Mouse (Mus musculus) spleen, embryonic (tissue): Measurements from ENCODE around the gene Mob1a.

Source experiments
- CTCF ChIA-PET: fragments of 350-600 bp; sonication (Branson Sonifier 250); formaldehyde crosslinking; loops from one replicate; lab custom pipeline; 2022; lab: Charles Lee

The Mob1a gene

DNA sequence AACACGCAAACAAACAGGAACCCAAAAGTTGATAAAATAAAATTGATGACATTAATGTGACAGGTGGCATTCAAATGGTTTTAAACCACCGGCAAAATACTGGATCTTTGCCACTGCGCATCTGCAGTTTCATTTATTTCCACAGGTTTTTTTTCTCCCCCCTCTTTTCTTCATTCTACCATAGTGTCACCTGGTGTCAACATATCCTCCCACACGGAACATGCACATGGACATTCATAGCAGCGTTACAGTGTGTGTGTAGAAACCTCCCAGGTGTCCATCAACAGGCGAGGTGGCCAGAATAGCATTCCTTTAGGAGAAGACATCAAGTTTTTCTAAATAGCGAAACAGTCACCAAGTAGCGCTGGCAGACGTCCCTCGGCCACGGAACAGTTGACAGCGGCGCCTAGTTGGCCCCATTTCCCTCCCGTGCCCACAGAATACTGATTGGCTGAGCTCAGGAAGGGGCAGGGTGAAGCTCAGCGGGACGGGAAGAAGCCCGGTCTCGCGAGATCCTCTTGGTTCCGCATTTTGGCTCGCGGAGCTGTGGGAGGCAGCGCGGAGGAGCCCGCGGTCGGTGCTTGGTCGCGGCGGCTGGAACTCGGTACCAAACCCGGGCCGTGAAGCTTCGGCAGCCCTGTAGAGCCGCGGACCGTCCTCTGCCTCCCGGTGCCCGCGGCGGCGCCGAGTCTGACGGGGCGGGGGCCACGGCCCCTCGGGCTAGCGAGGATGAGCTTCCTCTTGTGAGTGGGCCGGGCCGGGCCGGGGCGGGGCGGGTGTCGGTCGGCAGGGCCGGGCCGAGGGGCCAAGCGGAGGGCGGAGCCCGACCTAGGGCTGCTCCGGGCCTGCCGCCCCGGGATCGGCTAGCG, at the start of gene Mob1a, which contains the start of gene Mthfd2:
Mob1a (plus strand) TSS at position 492 of the 869 bp plus-strand sequence.
Mthfd2 (minus strand) TSS at position 384 of the 869 bp plus-strand sequence.
- CTCF ChIA-PET: interaction anchor here (0.9 kb wide), 1 partner anchor 9 kb away, joined by 3 read pairs; no protein-coding TSS in a partner anchor

DNA sequence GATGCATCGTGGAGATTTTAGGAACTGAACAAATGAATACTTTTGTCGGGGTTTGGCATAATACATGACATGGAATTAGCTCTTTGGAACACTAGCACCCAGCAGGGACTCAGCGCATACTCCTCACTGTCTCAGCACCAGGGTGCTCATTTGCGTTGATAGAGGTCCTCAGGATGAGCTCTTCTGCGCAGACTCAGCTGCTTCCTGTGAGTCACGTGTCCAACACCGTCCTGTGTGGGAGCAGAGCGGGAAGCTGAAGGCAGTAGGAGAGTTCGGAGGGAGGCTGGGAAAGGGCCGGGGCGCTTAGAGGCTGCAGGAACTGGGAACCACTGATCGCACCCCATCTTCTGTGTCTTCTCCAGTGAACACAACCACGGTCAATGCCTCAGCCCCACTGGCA, 48.7 kb upstream of the Mob1a start:
- CTCF ChIA-PET: interaction anchor here (0.6 kb wide), 1 partner anchor 788 kb away, joined by 3 read pairs; no protein-coding TSS in a partner anchor

DNA sequence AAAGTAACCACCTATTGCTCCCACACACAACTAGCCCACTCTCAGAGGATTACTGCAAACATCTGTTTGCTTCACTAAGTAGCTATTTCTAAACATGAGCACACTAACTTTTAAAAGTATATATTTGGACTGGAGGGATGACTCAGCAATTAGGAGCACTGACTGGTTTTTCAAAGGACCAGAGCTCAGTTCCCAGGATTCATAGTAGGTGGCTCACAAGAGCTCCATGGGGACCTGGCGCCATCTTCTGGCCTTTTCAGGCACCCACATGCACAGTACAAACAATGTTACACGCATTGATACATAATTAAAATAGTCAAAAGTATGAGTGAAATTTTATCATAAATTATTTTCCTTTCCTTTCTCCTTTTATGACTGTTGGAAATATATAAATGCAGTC, 46.9 kb upstream of the Mob1a start:
- CTCF ChIA-PET: no interaction called here

DNA sequence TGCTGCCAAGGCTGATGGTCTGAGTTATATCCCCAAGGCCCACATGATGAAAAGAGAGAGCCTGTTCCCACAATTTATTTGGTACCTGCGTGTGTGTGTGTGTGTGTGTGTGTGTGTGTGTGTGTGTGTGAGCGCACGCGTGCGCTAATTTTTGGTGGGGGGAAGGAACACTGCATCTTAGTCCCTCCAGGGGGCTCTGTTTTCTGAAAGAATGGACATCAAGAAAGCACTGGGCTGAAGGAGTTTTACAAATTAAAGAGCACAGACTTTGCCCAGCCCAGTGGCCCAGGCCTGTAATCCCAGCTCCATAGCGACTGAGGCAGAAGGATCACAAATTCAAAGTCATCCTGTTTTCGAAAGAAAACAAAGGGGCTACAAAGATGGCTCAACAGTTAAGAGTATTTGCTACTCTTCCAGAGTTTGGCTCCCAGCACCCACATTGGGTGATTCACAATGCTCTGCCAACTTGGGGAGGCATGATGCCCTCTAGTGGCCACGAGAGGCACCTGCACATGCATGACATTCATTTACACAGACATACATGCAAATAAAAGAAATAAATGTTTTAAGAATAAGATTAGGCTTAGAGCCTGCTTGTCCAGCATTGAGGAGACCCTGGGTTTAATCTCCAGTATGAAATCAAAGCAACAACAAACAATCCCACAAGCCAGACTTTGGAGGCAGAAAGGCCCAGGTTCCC, 45.4 kb upstream of the Mob1a start:
- CTCF ChIA-PET: interaction anchor here (0.9 kb wide), 1 partner anchor 66 kb away, joined by 5 read pairs; no protein-coding TSS in a partner anchor

DNA sequence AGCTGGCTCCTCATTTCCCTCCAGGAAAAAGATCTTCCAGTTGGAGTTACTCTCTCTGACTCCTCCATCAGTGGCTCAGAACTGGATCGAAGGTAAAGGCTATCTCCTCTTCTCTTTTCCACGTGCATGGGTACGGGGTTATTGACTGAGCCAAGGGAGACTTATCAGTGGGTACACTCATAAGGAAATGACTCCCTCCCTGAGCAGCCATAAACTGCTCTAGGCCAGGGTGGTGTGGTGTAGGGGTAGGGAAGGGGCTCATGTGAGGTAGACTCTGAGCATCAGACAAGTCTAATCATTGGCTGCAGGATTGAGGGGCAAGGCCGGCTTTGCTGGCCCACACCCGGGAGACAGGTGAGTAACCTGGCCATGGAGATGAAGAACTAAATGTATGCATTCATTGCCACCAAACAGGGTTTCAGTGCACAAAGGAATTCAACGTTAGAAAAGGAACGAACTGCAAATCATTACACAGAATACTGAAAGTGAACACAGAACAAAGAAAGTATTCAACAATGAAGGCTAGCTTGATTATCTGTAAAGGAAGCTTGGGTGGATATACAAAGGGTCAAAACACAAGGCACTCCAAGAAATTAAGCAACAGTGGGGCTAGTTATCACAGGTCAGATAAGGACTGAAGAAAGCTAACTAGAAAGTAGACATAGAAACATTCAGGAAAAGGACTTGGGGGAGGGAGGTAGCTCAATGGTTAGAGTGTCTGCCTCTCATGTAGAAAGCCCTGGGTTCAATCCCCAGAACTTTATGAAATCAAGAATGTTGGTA, 25.2 kb upstream of the Mob1a start:
- CTCF ChIA-PET: no interaction called here

DNA sequence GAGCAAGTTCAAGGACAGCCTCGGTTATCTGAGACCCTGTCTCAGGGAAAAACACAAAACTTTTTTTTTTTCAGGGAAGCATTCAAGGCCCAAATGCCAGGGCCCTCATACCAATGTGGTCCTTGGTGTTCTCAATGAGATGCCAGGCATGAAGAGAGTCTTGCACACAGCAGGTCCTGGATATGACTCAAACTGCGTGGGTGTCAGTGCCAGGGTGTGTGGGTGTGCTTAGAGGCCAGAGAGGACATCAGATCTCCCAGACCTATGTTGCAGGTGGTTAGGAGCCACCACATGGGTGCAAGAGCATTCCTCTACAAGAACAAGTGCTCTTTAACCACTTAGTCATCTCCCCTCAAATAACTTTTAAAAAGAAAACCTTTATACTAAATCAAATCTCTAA, 24.5 kb upstream of the Mob1a start:
- CTCF ChIA-PET: interaction anchor here (0.6 kb wide), 1 partner anchor 118 kb away, joined by 3 read pairs; no protein-coding TSS in a partner anchor

DNA sequence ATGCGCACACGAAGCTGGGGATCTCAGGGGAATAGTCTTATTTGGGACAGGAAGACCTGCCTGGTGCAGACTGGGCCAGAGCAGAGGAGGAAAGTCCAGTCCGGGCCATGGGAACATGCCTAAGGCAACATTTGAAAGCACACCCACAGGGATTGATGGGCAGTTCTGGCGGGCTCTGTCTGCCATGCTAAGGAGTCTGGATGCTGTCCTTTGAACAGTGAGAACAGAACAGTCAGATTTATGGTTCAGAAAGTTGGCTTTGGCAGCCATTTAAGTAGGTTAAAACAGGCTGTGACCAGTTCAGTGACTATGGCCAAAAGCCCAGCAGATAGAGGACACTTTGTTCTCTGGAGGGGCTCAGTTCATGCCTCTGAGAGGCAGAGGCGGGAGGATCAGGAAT, 23.6 kb upstream of the Mob1a start:
- CTCF ChIA-PET: no interaction called here

DNA sequence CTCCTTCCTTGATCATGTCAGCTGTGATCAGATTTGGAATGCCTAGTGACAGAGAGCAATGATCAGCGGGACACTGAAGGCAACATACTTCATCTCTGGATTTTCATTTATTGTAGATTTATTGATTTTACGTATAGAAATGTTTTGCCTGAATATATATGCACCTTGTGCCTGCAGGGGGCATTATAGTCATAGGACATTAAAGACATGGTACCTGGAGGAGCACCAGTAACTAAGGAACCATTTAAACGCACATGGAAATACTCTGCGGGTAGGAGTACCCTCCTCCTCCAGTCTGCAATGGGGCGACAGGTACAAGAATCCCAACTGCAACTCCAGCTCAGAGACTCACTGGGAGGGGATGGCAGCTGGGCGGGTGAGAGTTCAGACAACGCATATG, 16.8 kb upstream of the Mob1a start:
- CTCF ChIA-PET: no interaction called here

DNA sequence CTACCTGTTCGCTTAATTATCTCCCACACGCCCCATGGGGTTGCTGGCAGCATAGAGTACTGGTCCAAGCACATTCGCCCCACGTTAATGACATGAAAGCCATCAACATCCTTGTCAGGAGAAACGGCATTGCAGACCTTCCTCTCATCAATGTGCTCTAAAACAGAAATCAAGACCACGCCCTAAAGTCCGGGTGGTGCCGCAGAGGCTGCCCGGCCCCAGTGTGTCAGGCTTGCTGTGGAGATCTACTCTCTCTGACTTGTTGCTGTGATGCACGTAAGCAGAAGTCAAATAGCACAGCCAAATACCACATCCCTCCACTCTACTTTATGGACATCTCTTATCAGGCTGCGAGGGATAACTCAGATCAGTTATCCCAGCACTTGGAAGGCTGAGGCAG, 14.6 kb upstream of the Mob1a start:
- CTCF ChIA-PET: no interaction called here

DNA sequence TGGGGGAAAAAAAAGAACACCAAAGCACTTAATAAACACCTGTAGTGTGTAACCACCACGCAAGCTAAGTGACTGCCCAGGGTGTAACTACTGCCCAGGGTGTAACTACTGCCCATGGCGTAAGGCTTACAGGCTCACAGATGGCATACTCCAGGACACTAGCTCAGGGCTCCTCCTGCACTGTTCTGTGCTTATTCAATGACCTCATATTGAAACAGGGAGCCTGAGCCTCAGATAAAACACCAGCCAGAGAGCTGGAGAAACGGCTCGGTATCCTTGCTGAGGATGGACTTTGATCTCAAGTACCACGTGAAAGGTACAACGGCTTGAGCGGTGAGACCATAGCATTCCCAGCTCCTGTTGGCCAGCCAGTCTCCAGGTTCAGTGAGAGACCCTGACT, 13.8 kb upstream of the Mob1a start:
- CTCF ChIA-PET: no interaction called here

DNA sequence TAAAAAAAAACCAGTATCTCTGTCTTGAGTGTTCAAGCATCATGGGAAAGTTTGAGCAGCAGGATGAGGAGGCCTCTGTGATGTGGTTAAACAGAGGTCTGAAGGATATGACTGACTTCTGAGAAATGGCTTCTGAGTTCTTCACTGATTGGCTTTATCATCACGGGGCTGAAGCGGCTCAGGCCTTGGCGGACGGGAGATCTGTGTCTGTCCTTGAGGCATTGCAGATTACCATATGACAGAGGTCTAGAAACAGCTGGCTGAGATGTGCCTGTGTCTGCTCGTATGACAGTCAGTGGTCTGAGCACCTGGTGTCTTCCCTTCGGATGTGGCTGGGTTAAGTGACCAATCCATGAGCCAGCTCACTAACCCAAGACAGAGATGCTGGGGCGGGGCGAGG, 13.3 kb upstream of the Mob1a start:
- CTCF ChIA-PET: interaction anchor here (0.6 kb wide), 1 partner anchor 15 kb away, joined by 4 read pairs; no protein-coding TSS in a partner anchor

DNA sequence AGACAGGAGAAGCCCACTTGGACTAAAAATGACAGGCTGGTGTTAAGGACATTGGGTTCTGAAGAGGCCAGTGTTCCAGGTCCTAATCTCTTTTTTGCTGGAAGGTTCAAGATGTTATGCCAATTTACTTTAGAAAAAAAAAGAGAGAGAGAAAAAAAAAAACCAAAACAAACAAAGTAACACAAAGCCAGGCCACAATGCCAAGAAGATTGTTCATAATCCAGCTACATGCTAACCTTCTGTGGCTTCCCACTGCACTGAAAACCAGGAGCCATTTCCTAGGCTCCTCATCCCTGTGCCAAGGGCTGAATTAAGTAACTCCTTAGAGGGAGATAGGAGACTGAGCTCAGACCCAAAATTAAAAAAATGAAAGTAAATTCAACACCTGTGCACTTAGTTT, 10.5 kb upstream of the Mob1a start:
- CTCF ChIA-PET: no interaction called here

DNA sequence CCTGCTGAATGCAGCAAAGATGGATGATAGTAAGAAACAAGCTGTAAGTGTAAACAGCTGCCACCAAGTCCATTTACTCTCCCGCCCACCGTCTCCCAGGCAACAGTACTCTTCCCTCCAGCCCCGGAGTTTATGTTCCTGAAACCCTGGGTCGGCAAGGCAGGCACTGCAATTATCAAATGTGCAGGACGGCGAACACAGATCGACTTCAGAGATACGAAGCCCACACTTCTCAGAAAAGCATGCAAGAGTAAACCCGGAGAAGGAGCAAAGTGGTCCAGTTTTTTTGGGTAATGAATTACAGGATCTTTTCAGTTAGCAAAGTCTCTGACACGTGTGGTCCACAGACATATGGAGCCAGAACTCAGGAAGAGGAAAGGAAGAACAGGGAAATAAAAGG, 9.8 kb upstream of the Mob1a start:
- CTCF ChIA-PET: no interaction called here

DNA sequence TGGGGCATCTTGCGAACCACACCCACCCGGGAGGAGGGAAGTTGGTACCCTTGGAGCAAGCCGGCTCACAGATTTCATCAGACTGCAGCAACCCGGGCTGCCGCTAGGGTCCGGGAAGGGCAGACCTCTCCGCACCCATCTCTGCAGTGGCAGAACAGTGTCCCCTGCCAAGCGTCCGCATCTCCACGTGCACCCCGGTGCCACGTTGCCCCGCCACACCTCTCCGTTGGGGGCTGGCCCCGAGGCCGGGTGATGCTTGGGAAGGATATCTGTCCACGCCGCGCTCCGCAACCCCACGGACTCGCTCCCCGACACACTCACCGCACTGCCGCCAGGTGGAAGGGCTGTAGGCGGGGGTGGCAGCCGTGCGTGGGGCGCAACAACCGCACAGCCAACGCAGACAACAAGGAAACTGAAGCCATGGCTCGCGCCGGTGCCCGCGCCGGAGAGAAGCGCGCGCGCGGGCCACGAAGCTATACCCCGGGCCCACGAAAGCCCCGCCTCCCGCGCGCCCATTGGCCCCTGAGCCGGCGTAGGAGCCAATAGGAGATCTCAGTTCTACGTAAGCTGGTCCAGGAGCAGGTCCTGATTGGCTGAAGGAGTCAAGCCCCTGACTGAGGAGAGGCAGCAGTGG, 8.6 kb upstream of the Mob1a start:
- CTCF ChIA-PET: interaction anchor here (0.6 kb wide), 1 partner anchor 386 kb away, joined by 3 read pairs; no protein-coding TSS in a partner anchor

DNA sequence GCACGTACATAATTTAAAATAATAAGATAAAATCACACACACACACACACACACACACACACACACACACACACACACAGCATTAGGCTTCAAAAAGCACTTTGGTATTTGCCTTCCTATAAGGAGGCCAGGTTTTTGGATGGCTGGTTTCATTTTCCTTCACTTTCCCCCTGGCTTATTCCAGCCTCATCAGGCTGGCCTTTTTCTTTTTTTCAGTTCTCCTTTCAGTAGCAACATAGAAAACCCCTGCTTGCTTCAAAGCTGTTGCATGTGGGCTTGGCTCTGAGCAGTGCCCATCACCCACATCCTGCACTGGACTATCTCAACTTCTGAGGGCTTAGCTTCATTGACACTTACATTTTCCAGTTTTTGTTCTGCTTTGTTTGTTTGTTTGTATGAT, 3.9 kb upstream of the Mob1a start:
- CTCF ChIA-PET: interaction anchor here (1.2 kb wide), 1 partner anchor 10 kb away, joined by 3 read pairs; no protein-coding TSS in a partner anchor

DNA sequence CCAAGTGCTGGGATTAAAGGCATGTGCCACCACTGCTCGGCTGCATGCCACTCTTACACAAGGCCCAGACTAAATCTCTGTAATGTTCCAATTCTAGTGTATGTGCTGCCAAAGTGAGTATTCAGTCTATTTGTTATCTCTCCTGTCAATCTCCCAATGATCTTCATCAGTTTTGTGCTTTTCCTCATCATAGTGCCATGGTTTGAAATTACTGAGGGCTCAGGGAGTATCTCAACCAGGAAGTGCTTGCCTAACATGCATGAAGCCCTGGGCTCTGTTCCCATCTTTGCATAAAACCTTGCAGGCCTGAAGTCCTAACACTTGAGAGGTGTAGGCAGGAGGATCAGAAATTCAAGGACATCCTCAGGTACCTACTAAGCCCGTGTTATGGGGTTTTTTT, 3.0 kb upstream of the Mob1a start:
- CTCF ChIA-PET: no interaction called here

DNA sequence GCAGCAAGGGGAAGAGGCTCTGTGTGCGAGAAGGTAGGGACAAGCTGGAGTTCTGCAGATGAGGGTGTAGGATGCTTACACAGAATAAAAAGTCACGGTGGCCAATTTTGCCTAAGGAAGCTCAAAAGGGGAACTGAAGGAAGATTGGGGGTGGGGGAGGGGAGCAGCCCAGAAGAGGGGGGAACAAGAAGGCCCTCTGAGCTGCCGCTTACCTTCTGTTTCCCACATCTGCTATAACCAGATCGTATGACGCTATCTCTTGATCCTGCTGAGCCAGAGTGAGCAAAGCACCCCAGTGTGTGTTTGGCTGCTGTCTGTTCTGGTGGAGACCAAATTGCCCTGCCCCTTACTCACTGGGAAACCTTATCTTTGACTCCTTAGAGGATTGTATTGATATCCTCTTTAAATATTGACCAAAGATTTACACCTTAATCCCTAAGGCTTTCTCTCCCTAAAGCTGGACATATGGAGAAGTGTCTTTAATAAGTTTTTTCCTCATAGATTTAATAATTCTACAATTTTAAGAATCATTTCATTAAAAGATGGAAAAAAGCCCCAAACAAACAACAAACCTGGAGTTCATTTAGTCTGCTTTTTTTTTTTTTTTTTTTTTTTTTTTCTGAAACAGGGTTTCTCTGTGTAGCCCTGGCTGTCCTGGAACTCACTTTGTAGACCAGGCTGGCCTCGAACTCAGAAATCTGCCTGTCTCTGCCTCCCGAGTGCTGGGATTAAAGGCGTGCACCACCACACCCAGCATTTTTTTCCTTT, 2.0 kb upstream of the Mob1a start:
- CTCF ChIA-PET: no interaction called here

DNA sequence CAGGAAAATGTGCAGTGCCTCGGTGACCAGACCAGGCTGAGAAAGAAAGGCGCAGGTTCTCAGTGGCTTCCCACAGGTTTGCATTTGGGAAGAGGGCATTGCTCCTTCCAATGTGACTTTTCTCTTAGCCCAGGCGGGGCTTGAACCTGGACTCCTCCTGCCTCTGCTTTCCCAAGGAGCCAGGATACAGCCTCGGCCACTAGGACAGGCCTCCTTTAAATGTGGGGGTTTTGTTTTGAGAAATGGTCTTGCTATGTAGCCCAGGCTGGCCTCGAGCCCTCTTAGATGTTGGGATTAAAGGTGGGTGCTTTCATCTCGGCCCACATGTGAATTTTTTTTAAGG, 549 bp downstream of the Mob1a start:
- CTCF ChIA-PET: interaction anchor here (0.6 to 1.3 kb wide), 4 partner anchors 10 to 192 kb away, joined by 3 to 4 read pairs (median 3); no protein-coding TSS in a partner anchor

DNA sequence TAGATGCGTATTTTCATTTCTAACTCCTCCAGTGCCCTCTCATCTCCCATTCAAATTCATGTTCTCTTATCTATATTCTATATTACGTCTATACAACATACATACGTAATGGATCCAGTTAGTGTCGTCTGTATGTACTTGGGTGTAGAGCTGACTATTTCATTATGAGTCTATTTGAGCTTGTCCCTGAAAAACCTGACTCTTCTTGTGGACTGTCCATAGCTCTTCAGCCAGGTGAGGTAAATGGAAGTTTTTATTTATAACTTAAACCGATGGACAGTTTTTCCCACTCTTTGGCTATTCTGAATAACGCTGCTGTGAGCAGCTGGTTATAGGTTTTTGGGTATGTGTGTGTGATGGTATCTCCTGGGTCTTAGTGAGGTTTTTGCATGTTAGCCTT, 945 bp downstream of the Mob1a start:
- CTCF ChIA-PET: interaction anchor here (0.6 to 1.3 kb wide), 3 partner anchors 23 to 193 kb away, joined by 3 to 4 read pairs (median 3); no protein-coding TSS in a partner anchor

DNA sequence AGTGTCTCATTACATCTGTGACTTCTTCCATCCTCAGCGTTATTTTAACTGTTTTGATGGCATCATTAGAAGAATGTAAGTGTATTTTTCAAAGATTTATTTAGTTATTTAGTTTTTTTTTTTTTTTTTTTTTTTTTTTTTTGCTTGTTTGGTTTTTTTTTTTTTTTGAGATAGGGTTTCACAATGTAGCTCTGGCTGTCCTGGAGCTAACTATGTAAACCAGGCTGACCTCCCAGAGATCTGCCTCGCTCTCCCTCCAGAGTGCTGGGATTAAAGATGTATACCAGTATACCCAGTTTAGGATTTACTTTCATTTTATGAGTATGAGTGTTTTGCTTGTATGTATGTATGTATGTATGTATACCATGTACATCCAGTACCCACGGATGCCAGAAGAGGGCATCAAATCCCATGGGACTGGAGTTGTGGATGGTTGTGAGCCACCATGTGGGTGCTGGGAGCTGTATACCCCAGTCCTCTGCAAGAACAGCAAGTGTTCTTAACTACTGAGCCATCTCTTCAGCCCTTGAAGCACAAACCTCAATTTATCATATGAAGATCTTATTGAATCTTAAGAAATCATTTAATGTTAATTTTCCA, 1.9 kb downstream of the Mob1a start:
- CTCF ChIA-PET: interaction anchor here (0.6 to 1.3 kb wide), 2 partner anchors 15 to 22 kb away, joined by 3 to 4 read pairs; no protein-coding TSS in a partner anchor
